ENCODE assay signal across 9 mouse cellular contexts in the genomic region with DNA sequence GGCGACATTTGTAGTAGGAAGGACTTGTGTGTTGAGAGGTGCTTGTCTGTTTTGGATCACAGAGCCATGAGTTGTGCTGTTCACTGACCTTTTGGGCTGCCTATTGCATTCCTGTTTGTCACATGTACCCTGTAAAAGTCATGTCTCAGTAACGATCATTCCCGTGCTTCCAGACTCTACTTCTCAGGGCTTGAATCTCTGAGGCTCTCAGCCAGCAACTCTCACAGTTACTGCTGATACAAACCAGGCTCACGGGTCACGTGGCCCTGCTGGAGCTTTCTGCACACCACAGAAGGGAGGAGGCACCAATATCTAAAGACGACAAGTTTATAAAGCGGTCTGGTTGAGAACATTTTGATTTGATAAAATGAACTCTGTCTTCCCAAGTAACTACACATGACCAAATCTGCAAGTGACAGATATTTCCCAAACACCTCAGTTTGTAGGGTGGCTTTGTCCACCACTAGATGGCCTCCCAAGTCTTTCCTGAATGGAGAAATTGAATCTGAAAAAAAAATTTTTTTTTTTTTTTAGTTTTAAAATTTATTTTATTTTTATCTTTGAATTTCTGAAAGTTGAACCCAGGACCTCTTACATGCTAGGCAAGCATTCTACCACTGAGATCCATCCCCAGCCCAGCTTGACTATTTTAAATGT. TPM values are rescaled to one million over a fixed set of nuclear protein-coding genes. Genes with fewer than 3 reads are reported as not detected.
DNase-seq lines count a peak whose midpoint lies in the region; ATAC-seq lines count a peak whose summit lies in the region.
"Had no signal": no experiment of that assay in that cellular context is flagged by ENCODE, and none has a peak within 500 bp of the region (broad histone marks: within the 10 kb centered on the region; RNA-seq: fewer than 3 reads in every experiment).

No protein-coding gene starts in this region.

- H3K4me2 ChIP-seq in forebrain, embryonic 14.5 days (ENCODE audit: low read length), result no peak overlapping the region
- no peak overlapping the region for H3K4me2 ChIP-seq in forebrain, embryonic 16.5 days (ENCODE audit: low read length)
- H3K4me2 ChIP-seq: limb, embryonic 13.5 days had no signal

- peak; percentile 42 for DNase-seq in forebrain, embryonic 14.5 days (ENCODE audit: low spot score)
- peak; percentile 44 for DNase-seq in A20 (ENCODE audit: low read depth, low spot score)
- DNase-seq in forelimb bud, embryonic 11.5 days (ENCODE audit: low read depth, low spot score), result peak; percentile 49
- peak; percentile 39 for DNase-seq in kidney, postnatal 14 days
- DNase-seq in cerebellum, postnatal 25 days, result no peak
- DNase-seq in natural killer cell, adult 2 months (ENCODE audit: low spot score in 2 of 2), result no peak
- no peak for DNase-seq in left cerebral cortex, postnatal 25 days (ENCODE audit: low spot score in 2 of 2)

- H3K27ac ChIP-seq in forebrain, embryonic 14.5 days (ENCODE audit: low read depth, low read length), result no peak overlapping the region
- no peak overlapping the region for H3K27ac ChIP-seq in forebrain, embryonic 16.5 days (ENCODE audit: low read length)
- H3K27ac ChIP-seq: limb, embryonic 13.5 days had no signal

- no peak for ATAC-seq in forebrain, embryonic 14.5 days
- no peak for ATAC-seq in forebrain, embryonic 16.5 days

- H3K4me1 ChIP-seq in forebrain, embryonic 14.5 days (ENCODE audit: control insufficient read depth, insufficient read depth, low read length), result no peaks in the 10 kb centered on the region
- H3K4me1 ChIP-seq in forebrain, embryonic 16.5 days (replicated peaks; ENCODE audit: control insufficient read depth, insufficient read depth, low read length), result peaks cover 3% of the 10 kb centered on the region

- H3K27me3 ChIP-seq in forebrain, embryonic 14.5 days (replicated peaks; ENCODE audit: control insufficient read depth, insufficient read depth, low read length), result no peaks in the 10 kb centered on the region
- H3K27me3 ChIP-seq in forebrain, embryonic 16.5 days (replicated peaks; ENCODE audit: control insufficient read depth, insufficient read depth, low read length), result no peaks in the 10 kb centered on the region
- H3K27me3 ChIP-seq: limb, embryonic 13.5 days had no signal

- no peak overlapping the region for H3K4me3 ChIP-seq in forebrain, embryonic 14.5 days (ENCODE audit: low read depth, low read length)
- H3K4me3 ChIP-seq in forebrain, embryonic 16.5 days (replicated peaks; ENCODE audit: low read length), result no peak overlapping the region
- H3K4me3 ChIP-seq: limb, embryonic 13.5 days had no signal

- intact Hi-C loops in left cerebral cortex, postnatal 25 days (cut with DNase I), result loop anchor here (5.0 to 10.0 kb wide), 3 partner anchors 196 to 574 kb away; no protein-coding TSS in a partner anchor

- 73% methylated on average over 7 of the region's 7 CpGs for WGBS in forebrain, embryonic 14.5 days
- WGBS in forebrain, embryonic 16.5 days, result 72% methylated on average over 7 of the region's 7 CpGs

- no peaks in the 10 kb centered on the region for H3K36me3 ChIP-seq in forebrain, embryonic 14.5 days (ENCODE audit: control insufficient read depth, insufficient read depth, low read length)
- no peaks in the 10 kb centered on the region for H3K36me3 ChIP-seq in forebrain, embryonic 16.5 days (ENCODE audit: control insufficient read depth, insufficient read depth)

- H3K9ac ChIP-seq in forebrain, embryonic 14.5 days (ENCODE audit: low read length), result no peak overlapping the region
- H3K9ac ChIP-seq in forebrain, embryonic 16.5 days (replicated peaks; ENCODE audit: low read depth, low read length), result no peak overlapping the region
- H3K9ac ChIP-seq: limb, embryonic 13.5 days had no signal

- no peaks in the 10 kb centered on the region for H3K9me3 ChIP-seq in forebrain, embryonic 14.5 days (replicated peaks; ENCODE audit: control insufficient read depth, low read length)
- no peaks in the 10 kb centered on the region for H3K9me3 ChIP-seq in forebrain, embryonic 16.5 days (ENCODE audit: control insufficient read depth, low read length)
- H3K9me3 ChIP-seq: limb, embryonic 13.5 days had no signal

RNA-seq across cellular contexts. Expression of gene Akap2, which starts 46.5 kb away (rescaled TPM):
- 5.0 and 5.7 TPM in 2 replicates for polyA plus RNA-seq in forebrain, embryonic 14.5 days (2014; fragmentation: Nextera tagmentation; extraction: Ambion mirVana)
- polyA plus RNA-seq in forebrain, embryonic 16.5 days (2015; fragmentation: Nextera tagmentation; extraction: Ambion mirVana), result 7.7 and 8.2 TPM in 2 replicates
- total RNA-seq in left cerebral cortex, postnatal 25 days (2021), result 10 to 100 TPM; 35.1 to 38.1 TPM

Comparison
In these comparisons a context has a peak if more than half of its experiments do, and no peak if none do; other contexts are left out.
1. DNase-seq: peak in forebrain, embryonic 14.5 days (single experiment), A20 (single experiment), forelimb bud, embryonic 11.5 days (single experiment) and kidney, postnatal 14 days (single experiment); none in cerebellum, postnatal 25 days (0 of 2), natural killer cell, adult 2 months (0 of 2) and left cerebral cortex, postnatal 25 days (0 of 2).